Mouse (Mus musculus) forebrain, embryonic 11.5 days (tissue): ENCODE data around the gene Slc1a1. TPM values are rescaled to one million over a fixed set of nuclear protein-coding genes. Genes with fewer than 3 reads are reported as not detected.
A peak's percentile ranks its signal among the peaks of the same experiment; 100 is the strongest.

ENCODE experiments used
- ATAC-seq: fragments of 200-750 bp; cut with Nextera tagmentation; replicated peaks from 2 replicates; pipeline ENCODE4 v1.8.0; 2017; ENCODE audit warnings: moderate TSS enrichment; ENCODE audit not compliant: low FRiP score
- DNase-seq: peaks from one replicate; pipeline ENCODE4 v3.0.0-alpha.2; 2017; ENCODE audit warnings: low spot score
- H3K27ac ChIP-seq: fragments of 300-500 bp; sonication (generic); 2 replicates; pipeline ENCODE4 v1.5.1; 2014; ENCODE audit warnings: low read depth, low read length
- H3K27me3 ChIP-seq: fragments of 300-500 bp; sonication (generic); 2 replicates; pipeline ENCODE4 v1.6.1; 2014; ENCODE audit warnings: mild to moderate bottlenecking, low read length, mixed read lengths; ENCODE audit not compliant: control insufficient read depth, insufficient read depth
- H3K36me3 ChIP-seq: fragments of 300-500 bp; sonication (generic); 2 replicates; pipeline ENCODE4 v1.6.1; 2014; ENCODE audit warnings: mild to moderate bottlenecking, low read length, moderate library complexity, mixed read lengths; ENCODE audit not compliant: control insufficient read depth, insufficient read depth
- H3K4me1 ChIP-seq: fragments of 300-500 bp; sonication (generic); replicated peaks from 2 replicates; pipeline ENCODE4 v1.6.1; 2014; ENCODE audit warnings: low read length, mixed read lengths; ENCODE audit not compliant: control insufficient read depth, insufficient read depth
- H3K4me2 ChIP-seq: fragments of 300-500 bp; sonication (generic); 2 replicates; pipeline ENCODE4 v1.6.1; 2014; ENCODE audit warnings: low read depth, mild to moderate bottlenecking, low read length, moderate library complexity, mixed read lengths; ENCODE audit not compliant: severe bottlenecking
- H3K4me3 ChIP-seq: fragments of 300-500 bp; sonication (generic); 2 replicates; pipeline ENCODE4 v1.5.1; 2014; ENCODE audit warnings: low read depth, low read length
- H3K9ac ChIP-seq: fragments of 300-500 bp; sonication (generic); 2 replicates; pipeline ENCODE4 v1.6.1; 2014; ENCODE audit warnings: low read length
- H3K9me3 ChIP-seq: fragments of 300-500 bp; sonication (generic); 2 replicates; pipeline ENCODE4 v1.6.1; 2016; ENCODE audit warnings: low read length, mixed read lengths; ENCODE audit not compliant: control insufficient read depth
- WGBS: fragments of 180-500 bp; shearing (Covaris S2); extraction: QIAGEN DNeasy Blood & Tissue Kit; methylation state at CpG from one replicate; pipeline ENCODE4 v1.1.7; 2014; 5-methylcytosine and 5-hydroxymethylcytosine counted together
- polyA plus RNA-seq: library from polyadenylated mRNA; unstranded; fragments of >200 nt; fragmentation: Nextera tagmentation; extraction: Ambion mirVana; gene quantifications from 2 replicates; pipeline ENCODE4 v1.2.1, GENCODE M21; 2014

Gene Slc1a1
- polyA plus RNA-seq, result 0.71 and 0.98 TPM in 2 replicates

DNA sequence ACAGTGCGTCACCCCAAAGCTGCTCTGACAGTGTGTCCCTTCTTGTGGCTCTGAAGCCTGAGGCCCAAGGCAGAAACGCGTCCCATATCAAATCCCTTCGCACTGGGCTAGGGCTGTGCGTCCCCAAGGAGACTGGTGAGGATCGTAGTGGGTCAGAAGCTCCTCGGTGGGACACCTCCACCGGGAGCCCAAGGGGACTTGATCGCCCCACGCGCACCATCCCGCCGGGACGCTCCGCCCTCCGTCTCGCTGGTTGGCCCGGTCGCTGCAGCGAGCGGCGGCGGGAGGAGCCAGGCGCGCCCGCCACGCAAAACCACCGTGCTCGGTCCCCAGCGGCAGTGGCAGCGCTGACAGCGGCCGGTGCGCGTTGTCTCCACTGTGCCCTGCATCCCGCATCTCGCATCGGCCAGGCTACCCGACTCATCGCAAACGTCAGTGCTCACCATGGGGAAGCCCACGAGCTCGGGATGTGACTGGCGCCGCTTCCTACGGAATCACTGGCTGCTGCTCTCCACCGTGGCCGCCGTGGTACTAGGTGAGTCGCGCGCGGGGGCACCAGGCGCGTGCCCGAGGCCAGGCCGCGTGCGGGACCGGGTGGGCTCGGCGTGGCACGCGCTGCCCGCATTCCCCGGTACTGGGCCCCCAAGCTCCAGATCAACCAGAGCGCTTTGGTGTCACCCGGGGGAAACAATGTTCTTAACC is at the start of gene Slc1a1:
TSS of gene Slc1a1 (plus strand) at position 252 of the 702 bp plus-strand sequence.
- Histone ChIP-seq H3K4me1 (0 out of 2 replicates have a peak, but pooled peaks cover 2% of the 10 kb centered on the region), H3K4me2 (peak within 1 kb of the TSS; percentile 98), H3K4me3 (peak within 1 kb of the TSS; percentile 55), H3K27ac (no peak within 1 kb of the TSS), H3K9ac (peak within 1 kb of the TSS; percentile 49), H3K9me3 (no peaks in the 10 kb centered on the region), H3K27me3 (peaks cover 10% of the 10 kb centered on the region), H3K36me3 (no peaks in the 10 kb centered on the region)
- DNase-seq (peak; percentile 81), ATAC-seq (peak; percentile 65)
- WGBS, result 1% methylated on average over 67 of the region's 68 CpGs

DNA sequence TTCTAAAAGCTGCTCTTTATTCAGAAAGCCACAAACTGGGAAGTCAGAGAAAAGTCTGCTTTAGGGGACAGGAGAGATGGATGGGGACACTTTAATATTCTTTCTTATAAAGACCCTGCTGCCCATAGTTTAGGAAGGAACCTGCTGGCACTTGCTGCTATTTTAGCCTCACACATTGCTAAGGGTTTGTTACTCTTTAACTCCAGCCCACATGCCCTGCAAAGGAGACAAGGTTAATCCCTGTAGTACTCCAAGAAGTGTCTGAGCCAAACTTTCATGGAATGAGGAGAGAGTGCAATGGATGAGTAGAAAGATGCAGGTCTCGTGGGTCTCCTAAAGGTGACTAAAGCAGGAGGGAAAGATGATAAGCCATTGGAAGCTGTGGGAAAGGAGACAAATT is 44.7 kb upstream of the Slc1a1 start:
- no peak overlapping the region for H3K27ac ChIP-seq
- H3K36me3 ChIP-seq, result no peaks in the 10 kb centered on the region
- H3K4me1 ChIP-seq, result no peaks in the 10 kb centered on the region
- H3K4me2 ChIP-seq, result no peak overlapping the region
- no peak for ATAC-seq
- H3K4me3 ChIP-seq, result no peak overlapping the region
- 71% methylated on average over 1 of the region's 1 CpGs for WGBS
- H3K27me3 ChIP-seq, result no peaks in the 10 kb centered on the region
- no peak for DNase-seq
- H3K9ac ChIP-seq, result no peak overlapping the region
- no peaks in the 10 kb centered on the region for H3K9me3 ChIP-seq

DNA sequence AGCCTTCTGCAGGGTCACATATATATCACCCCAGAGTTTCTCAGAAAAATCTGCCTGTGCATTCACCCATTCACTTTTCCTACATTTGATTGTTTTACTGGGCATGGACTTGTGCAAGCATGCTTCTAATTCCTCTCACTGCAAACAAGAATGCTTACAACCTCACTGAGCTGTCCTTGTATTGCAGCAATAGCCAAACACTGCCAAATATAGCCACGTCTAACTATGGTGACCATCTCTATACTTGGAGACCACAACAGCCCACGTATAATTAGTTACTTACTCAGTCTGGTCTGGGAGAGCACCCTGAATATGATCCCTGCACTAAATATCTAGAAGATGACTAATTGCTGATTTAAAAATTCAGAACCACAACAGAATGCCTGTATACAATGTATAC is 41.5 kb upstream of the Slc1a1 start:
- ATAC-seq (no peak), DNase-seq (no peak)
- Histone ChIP-seq H3K36me3 (no peaks in the 10 kb centered on the region), H3K27me3 (no peaks in the 10 kb centered on the region), H3K4me3 (no peak overlapping the region), H3K9ac (no peak overlapping the region), H3K4me2 (no peak overlapping the region), H3K9me3 (no peaks in the 10 kb centered on the region), H3K27ac (no peak overlapping the region), H3K4me1 (no peaks in the 10 kb centered on the region)
- 65% methylated on average over 2 of the region's 2 CpGs for WGBS

DNA sequence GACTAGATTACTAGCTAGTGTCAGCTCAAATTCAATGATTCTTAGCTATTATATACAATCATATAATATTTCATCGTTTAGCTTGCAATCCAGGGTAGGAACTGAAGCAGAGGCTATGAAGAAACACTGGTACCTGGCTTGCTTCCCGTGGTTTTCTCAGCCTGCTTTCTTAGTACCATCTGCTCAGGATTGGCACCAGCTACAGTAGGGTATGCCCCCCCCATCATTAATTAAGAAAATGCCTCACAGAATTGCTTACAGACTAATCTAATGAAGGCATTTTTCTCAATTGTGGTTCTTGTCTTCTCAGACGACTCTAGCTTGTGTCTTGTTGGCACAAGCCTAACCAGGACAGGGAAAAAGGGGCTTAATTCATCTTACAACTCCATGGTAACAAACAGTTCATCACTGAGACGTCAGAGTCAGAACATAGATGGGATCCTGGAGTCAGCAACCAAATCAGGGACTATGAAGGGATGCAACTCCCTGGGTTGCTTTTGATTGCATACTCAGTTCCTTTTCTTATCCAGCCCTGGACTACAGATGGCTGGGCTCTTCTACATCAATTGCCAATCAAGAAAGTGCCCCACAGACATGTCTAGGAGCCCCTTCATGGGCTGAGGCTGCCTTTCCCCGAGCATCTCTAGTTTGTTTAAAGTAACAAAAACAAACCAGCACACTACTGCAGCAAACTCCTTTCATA is 38.6 kb upstream of the Slc1a1 start:
- Histone ChIP-seq H3K9me3 (no peaks in the 10 kb centered on the region), H3K4me2 (no peak overlapping the region), H3K27me3 (no peaks in the 10 kb centered on the region), H3K4me3 (no peak overlapping the region), H3K4me1 (no peaks in the 10 kb centered on the region), H3K9ac (no peak overlapping the region), H3K36me3 (no peaks in the 10 kb centered on the region), H3K27ac (no peak overlapping the region)
- ATAC-seq, result no peak
- WGBS, result 73% methylated on average over 5 of the region's 5 CpGs
- no peak for DNase-seq

DNA sequence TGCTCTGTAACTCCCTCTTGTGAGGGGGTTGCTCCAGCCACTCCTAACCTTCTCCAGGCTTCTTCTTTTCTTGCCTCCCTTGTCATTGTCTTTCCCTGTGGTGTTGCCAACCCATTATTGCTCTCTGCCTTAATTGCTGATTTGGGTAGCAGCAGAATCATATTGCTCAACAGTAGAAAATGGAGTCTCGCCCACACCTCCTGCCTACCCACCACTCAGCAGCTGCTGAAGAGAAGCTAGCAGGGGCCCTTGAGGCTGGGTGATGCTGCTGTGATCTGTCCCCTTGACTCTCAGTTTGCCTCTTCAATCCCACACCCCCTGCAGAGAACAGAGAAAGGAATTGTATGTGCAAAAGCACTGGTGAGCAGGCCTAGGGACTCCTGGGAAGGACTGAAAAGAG is 37.9 kb upstream of the Slc1a1 start:
- Histone ChIP-seq H3K9ac (no peak overlapping the region), H3K27ac (no peak overlapping the region), H3K36me3 (no peaks in the 10 kb centered on the region), H3K4me3 (no peak overlapping the region), H3K9me3 (no peaks in the 10 kb centered on the region), H3K4me2 (no peak overlapping the region), H3K27me3 (no peaks in the 10 kb centered on the region), H3K4me1 (no peaks in the 10 kb centered on the region)
- WGBS, result 90% methylated on average over 1 of the region's 1 CpGs
- no peak for ATAC-seq
- no peak for DNase-seq

DNA sequence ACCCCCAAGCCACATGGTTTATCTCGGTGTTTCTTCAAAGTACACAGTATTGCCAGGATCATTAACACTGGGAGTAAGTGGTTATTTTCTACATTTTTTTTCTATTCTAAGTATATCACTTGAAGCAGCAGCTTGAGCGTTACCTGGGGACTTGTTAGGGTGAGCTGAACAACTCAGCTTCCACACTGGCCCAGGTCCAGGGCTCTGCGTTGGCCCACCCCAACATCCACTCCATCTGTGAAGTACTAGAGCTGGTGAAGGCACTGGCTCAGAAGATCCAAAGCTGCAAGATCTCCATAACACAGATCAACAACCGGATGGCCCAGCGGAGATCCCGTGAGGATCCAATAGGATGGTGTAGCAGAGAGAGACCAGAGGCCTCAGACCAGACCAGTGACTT is 37.2 kb upstream of the Slc1a1 start:
- H3K36me3 ChIP-seq, result no peaks in the 10 kb centered on the region
- 88% methylated on average over 6 of the region's 6 CpGs for WGBS
- H3K9me3 ChIP-seq, result no peaks in the 10 kb centered on the region
- H3K9ac ChIP-seq, result no peak overlapping the region
- ATAC-seq, result no peak
- H3K4me2 ChIP-seq, result no peak overlapping the region
- no peaks in the 10 kb centered on the region for H3K27me3 ChIP-seq
- H3K4me3 ChIP-seq, result no peak overlapping the region
- no peak for DNase-seq
- H3K4me1 ChIP-seq, result no peaks in the 10 kb centered on the region
- H3K27ac ChIP-seq, result no peak overlapping the region

DNA sequence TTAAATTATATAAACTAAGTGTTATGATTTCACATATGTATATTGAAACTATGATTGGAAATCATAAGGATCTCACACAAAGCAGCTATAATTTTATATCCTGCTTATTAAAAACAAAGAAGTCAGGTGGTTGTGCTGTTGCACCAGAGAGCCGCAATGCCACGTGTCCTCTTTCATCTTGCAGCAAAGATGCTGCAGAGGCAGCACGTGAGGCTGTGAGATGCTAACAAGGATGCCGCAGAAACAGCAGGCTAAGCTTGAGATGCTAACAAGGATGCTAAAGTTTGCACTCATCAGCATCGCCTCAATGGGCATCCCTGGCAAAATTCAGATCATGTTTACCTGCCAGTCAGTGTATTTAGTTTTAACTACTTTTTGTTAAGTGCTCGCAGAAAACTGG is 34.4 kb upstream of the Slc1a1 start:
- 47% methylated on average over 6 of the region's 6 CpGs for WGBS
- Histone ChIP-seq H3K4me2 (no peak overlapping the region), H3K27ac (no peak overlapping the region), H3K36me3 (no peaks in the 10 kb centered on the region), H3K27me3 (no peaks in the 10 kb centered on the region), H3K9ac (no peak overlapping the region), H3K9me3 (no peaks in the 10 kb centered on the region), H3K4me1 (no peaks in the 10 kb centered on the region), H3K4me3 (no peak overlapping the region)
- no peak for ATAC-seq
- DNase-seq, result no peak

DNA sequence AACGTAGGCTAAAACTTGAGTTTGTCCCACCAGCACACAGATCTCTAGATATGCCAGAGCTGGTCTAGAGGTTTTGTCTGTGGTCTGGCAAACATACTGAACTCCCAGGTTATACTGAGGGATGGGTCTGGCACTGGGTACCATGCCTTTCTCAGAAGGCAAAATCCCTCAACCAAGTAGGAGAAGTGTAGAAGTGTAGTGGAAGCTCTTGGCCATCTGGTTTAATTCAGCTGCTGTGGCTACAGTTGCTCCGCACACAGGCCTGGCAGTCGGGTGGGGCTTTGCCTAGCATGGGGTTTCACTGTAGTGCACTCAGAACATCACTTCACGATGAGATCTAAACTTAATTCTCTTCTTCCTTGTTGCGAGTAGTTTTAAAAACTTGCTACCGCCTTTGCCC is 28.6 kb upstream of the Slc1a1 start:
- Histone ChIP-seq H3K27me3 (no peaks in the 10 kb centered on the region), H3K4me2 (no peak overlapping the region), H3K4me3 (no peak overlapping the region), H3K4me1 (no peaks in the 10 kb centered on the region), H3K9me3 (no peaks in the 10 kb centered on the region), H3K27ac (no peak overlapping the region), H3K36me3 (no peaks in the 10 kb centered on the region), H3K9ac (no peak overlapping the region)
- ATAC-seq, result no peak
- 88% methylated on average over 6 of the region's 6 CpGs for WGBS
- no peak for DNase-seq
